In the genomic region with DNA sequence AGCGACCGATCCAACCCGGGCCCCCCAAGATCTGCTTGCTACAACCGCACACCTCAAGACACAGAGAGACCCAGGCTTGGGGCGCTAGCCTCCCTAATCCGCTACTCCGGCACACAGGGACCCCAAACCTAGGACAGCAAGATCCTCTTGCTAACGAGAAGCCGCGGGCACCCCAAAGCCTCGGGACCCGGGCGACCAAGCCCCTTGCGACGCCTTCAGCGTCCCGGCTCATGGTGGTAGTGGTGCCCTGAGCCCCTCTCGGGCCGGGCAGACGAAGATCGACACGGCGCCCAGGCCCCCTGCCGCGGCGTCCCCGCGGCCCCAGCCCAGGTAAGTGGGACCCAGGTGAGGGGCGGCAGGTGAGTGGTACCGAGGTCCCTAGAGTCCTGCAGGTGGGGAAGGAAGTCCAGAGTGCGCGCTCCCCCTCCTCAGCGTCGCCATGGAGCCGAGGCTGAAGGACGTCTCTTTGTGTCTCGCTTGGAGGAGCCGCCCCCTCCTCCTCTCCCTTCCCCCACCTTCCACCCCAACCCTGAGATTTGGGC, we compare ENCODE assay signal across 8 mouse cellular contexts. TPM values are rescaled to one million over a fixed set of nuclear protein-coding genes. Genes with fewer than 3 reads are reported as not detected.
DNase-seq lines count a peak whose midpoint lies in the region; ATAC-seq and TF ChIP-seq lines count a peak whose summit lies in the region.

No protein-coding gene starts in this region.

- TF ChIP-seq POLR2A in ES-Bruce4 (IDR thresholded peaks at IDR 0.05; ENCODE audit: insufficient read depth, low read length): no peak

- H3K4me1 ChIP-seq in heart, embryonic 10.5 days: peaks cover 34% of the 10 kb centered on the region
- H3K4me1 ChIP-seq in ES-Bruce4 (ENCODE audit: control insufficient read depth, insufficient read depth, low read length): peaks cover 7% of the 10 kb centered on the region
- peaks cover 52% of the 10 kb centered on the region for H3K4me1 ChIP-seq in embryonic facial prominence, embryonic 13.5 days
- peaks cover 60% of the 10 kb centered on the region for H3K4me1 ChIP-seq in kidney, embryonic 15.5 days
- peaks cover 36% of the 10 kb centered on the region for H3K4me1 ChIP-seq in midbrain, postnatal 0 days (ENCODE audit: insufficient read depth, low read length)

- H3K9me3 ChIP-seq in heart, embryonic 10.5 days: no peaks in the 10 kb centered on the region
- H3K9me3 ChIP-seq in ES-Bruce4 (replicated peaks; ENCODE audit: control insufficient read depth, insufficient read depth, low read length, poor library complexity, severe bottlenecking): no peaks in the 10 kb centered on the region
- H3K9me3 ChIP-seq in embryonic facial prominence, embryonic 13.5 days: no peaks in the 10 kb centered on the region
- no peaks in the 10 kb centered on the region for H3K9me3 ChIP-seq in kidney, embryonic 15.5 days (replicated peaks)
- H3K9me3 ChIP-seq in midbrain, postnatal 0 days (ENCODE audit: low read length): no peaks in the 10 kb centered on the region

- intact Hi-C loops in heart, postnatal 10 days (cut with DNase I): no loop called here
- intact Hi-C loops in left cerebral cortex, postnatal 25 days (cut with DNase I): loop anchor here (2.0 kb wide), 1 partner anchor 14 kb away; no protein-coding TSS in a partner anchor

- H3K27ac ChIP-seq in heart, embryonic 10.5 days: peak overlapping the region; percentile 93
- no peak overlapping the region for H3K27ac ChIP-seq in ES-Bruce4 (ENCODE audit: insufficient read depth, low read length)
- peak overlapping the region; percentile 94 for H3K27ac ChIP-seq in embryonic facial prominence, embryonic 13.5 days
- H3K27ac ChIP-seq in kidney, embryonic 15.5 days: peak overlapping the region; percentile 98
- H3K27ac ChIP-seq in midbrain, postnatal 0 days (ENCODE audit: low read depth, low read length): peak overlapping the region; percentile 98

- peak overlapping the region; percentile 88 for H3K4me3 ChIP-seq in heart, embryonic 10.5 days
- peak overlapping the region; percentile 96 for H3K4me3 ChIP-seq in ES-Bruce4 (ENCODE audit: low read depth, low read length)
- H3K4me3 ChIP-seq in embryonic facial prominence, embryonic 13.5 days: peak overlapping the region; percentile 98
- peak overlapping the region; percentile 97 for H3K4me3 ChIP-seq in kidney, embryonic 15.5 days (replicated peaks)
- H3K4me3 ChIP-seq in midbrain, postnatal 0 days (ENCODE audit: low read depth, low read length): peak overlapping the region; percentile 97

- peaks cover 50% of the 10 kb centered on the region for H3K27me3 ChIP-seq in heart, embryonic 10.5 days (ENCODE audit: insufficient read depth, poor library complexity, severe bottlenecking)
- H3K27me3 ChIP-seq in ES-Bruce4 (ENCODE audit: control insufficient read depth, insufficient read depth, low read length, poor library complexity, severe bottlenecking): no peaks in the 10 kb centered on the region
- no peaks in the 10 kb centered on the region for H3K27me3 ChIP-seq in embryonic facial prominence, embryonic 13.5 days
- no peaks in the 10 kb centered on the region for H3K27me3 ChIP-seq in kidney, embryonic 15.5 days
- no peaks in the 10 kb centered on the region for H3K27me3 ChIP-seq in midbrain, postnatal 0 days (ENCODE audit: insufficient read depth, low read length)

- peaks cover 27% of the 10 kb centered on the region for H3K36me3 ChIP-seq in heart, embryonic 10.5 days
- peaks cover 5% of the 10 kb centered on the region; the same call in 1 of the 2 replicates for H3K36me3 ChIP-seq in ES-Bruce4 (ENCODE audit: control insufficient read depth, insufficient read depth, low read length, poor library complexity, severe bottlenecking)
- peaks cover 30% of the 10 kb centered on the region for H3K36me3 ChIP-seq in embryonic facial prominence, embryonic 13.5 days
- H3K36me3 ChIP-seq in kidney, embryonic 15.5 days: peaks cover 16% of the 10 kb centered on the region
- peaks cover 5% of the 10 kb centered on the region; the same call in 1 of the 2 replicates for H3K36me3 ChIP-seq in midbrain, postnatal 0 days (ENCODE audit: insufficient read depth, low read length)

- under 1% methylated on average over 38 of the region's 38 CpGs for WGBS in heart, embryonic 10.5 days
- 0% methylated on average over 38 of the region's 38 CpGs for WGBS in embryonic facial prominence, embryonic 13.5 days
- WGBS in kidney, embryonic 15.5 days: under 1% methylated on average over 34 of the region's 38 CpGs
- under 1% methylated on average over 35 of the region's 38 CpGs for WGBS in midbrain, postnatal 0 days

- peak overlapping the region; percentile 95 for H3K9ac ChIP-seq in ES-Bruce4 (ENCODE audit: low read depth, poor library complexity, severe bottlenecking)
- peak overlapping the region; percentile 99 for H3K9ac ChIP-seq in embryonic facial prominence, embryonic 13.5 days
- H3K9ac ChIP-seq in kidney, embryonic 15.5 days: peak overlapping the region; percentile 97
- H3K9ac ChIP-seq in midbrain, postnatal 0 days (replicated peaks; ENCODE audit: low read length, poor library complexity, severe bottlenecking): peak overlapping the region; percentile 100

- no peak for TF ChIP-seq EP300 in ES-Bruce4 (IDR thresholded peaks at IDR 0.05; ENCODE audit: insufficient read depth, low read depth, low read length)

- no peak for DNase-seq in heart, embryonic 10.5 days (ENCODE audit: low spot score)
- no peak for DNase-seq in heart, postnatal 10 days
- DNase-seq in midbrain, postnatal 0 days (ENCODE audit: low spot score): peak; percentile 61
- DNase-seq in left cerebral cortex, postnatal 25 days (ENCODE audit: low spot score in 2 of 2): no peak
- DNase-seq in left cerebral cortex, adult 11 months (ENCODE audit: low spot score): no peak

- H3K4me2 ChIP-seq in embryonic facial prominence, embryonic 13.5 days: peak overlapping the region; percentile 78
- peak overlapping the region; percentile 98 for H3K4me2 ChIP-seq in kidney, embryonic 15.5 days
- H3K4me2 ChIP-seq in midbrain, postnatal 0 days (ENCODE audit: low read depth, low read length, poor library complexity, severe bottlenecking): peak overlapping the region; percentile 99

- TF ChIP-seq CTCF in ES-Bruce4 (IDR thresholded peaks at IDR 0.05; ENCODE audit: low read depth, low read length): no peak
- TF ChIP-seq CTCF in midbrain, postnatal 0 days (IDR thresholded peaks at IDR 0.05): no peak

- peak; percentile 24 for ATAC-seq in embryonic facial prominence, embryonic 13.5 days (ENCODE audit: insufficient number of reproducible peaks, insufficient read depth, low FRiP score, low TSS enrichment, low read depth)
- ATAC-seq in kidney, embryonic 15.5 days (replicated peaks; ENCODE audit: low FRiP score): peak; percentile 19; the same call in 1 of the 2 replicates
- ATAC-seq in midbrain, postnatal 0 days (ENCODE audit: low FRiP score): peak; percentile 42

RNA-seq across cellular contexts. Expression of a gene that starts 0.4 kb away (rescaled TPM):
- 16.3 and 33.5 TPM in 2 replicates for polyA plus RNA-seq in heart, embryonic 10.5 days (2016; fragmentation: Nextera tagmentation; extraction: Ambion mirVana)
- total RNA-seq in heart, postnatal 10 days (2021): 10 to 100 TPM; 68.7 to 77.1 TPM
- 24.7 TPM in 2 replicates for polyA plus RNA-seq in ES-Bruce4 (2011; ENCODE audit: insufficient read depth, insufficient read length, low read depth, missing spikeins)
- 54.3 and 58.9 TPM in 2 replicates for polyA plus RNA-seq in embryonic facial prominence, embryonic 13.5 days (2015; fragmentation: Nextera tagmentation; extraction: Ambion mirVana)
- 31.5 and 33.1 TPM in 2 replicates for polyA plus RNA-seq in kidney, embryonic 15.5 days (2015; fragmentation: Nextera tagmentation; extraction: Ambion mirVana)
- total RNA-seq in midbrain, postnatal 0 days (2014; rRNA removed): 535 and 557 TPM in 2 replicates
- polyA plus RNA-seq in midbrain, postnatal 0 days (2015; fragmentation: Nextera tagmentation; extraction: Ambion mirVana): 183 and 184 TPM in 2 replicates
- 10 to 100 TPM; 75.6 to 82.4 TPM for total RNA-seq in left cerebral cortex, postnatal 25 days (2021)
